In genomic region chr13:36730341-36730761, GRCm38 (mm10) we compare ENCODE assay signal across 13 mouse cellular contexts. TPM values are rescaled to one million over a fixed set of nuclear protein-coding genes. Genes with fewer than 3 reads are reported as not detected.
DNase-seq lines count a peak whose midpoint lies in the region; ATAC-seq lines count a peak whose summit lies in the region.
"Had no signal": no experiment of that assay in that cellular context is flagged by ENCODE, and none has a peak within 500 bp of the region (broad histone marks: within the 10 kb centered on the region; RNA-seq: fewer than 3 reads in every experiment).

No protein-coding gene starts in this region.

- H3K36me3 ChIP-seq in forebrain, embryonic 15.5 days, result no peaks in the 10 kb centered on the region
- no peaks in the 10 kb centered on the region for H3K36me3 ChIP-seq in midbrain, embryonic 11.5 days (ENCODE audit: control insufficient read depth, insufficient read depth, low read length)
- H3K36me3 ChIP-seq in intestine, embryonic 16.5 days (ENCODE audit: control insufficient read depth, insufficient read depth, low read length), result no peaks in the 10 kb centered on the region
- H3K36me3 ChIP-seq: embryonic facial prominence, embryonic 15.5 days had no signal

- H3K4me1 ChIP-seq in forebrain, embryonic 15.5 days, result peaks cover 37% of the 10 kb centered on the region
- peaks cover 6% of the 10 kb centered on the region for H3K4me1 ChIP-seq in midbrain, embryonic 11.5 days (ENCODE audit: control insufficient read depth, insufficient read depth, low read length)
- peaks cover 5% of the 10 kb centered on the region; the same call in 1 of the 2 replicates for H3K4me1 ChIP-seq in intestine, embryonic 16.5 days (ENCODE audit: control insufficient read depth, insufficient read depth, low read length)

- H3K9ac ChIP-seq in forebrain, embryonic 15.5 days (replicated peaks), result peak overlapping the region; percentile 61
- peak overlapping the region; percentile 57 for H3K9ac ChIP-seq in midbrain, embryonic 11.5 days (ENCODE audit: low read length)
- H3K9ac ChIP-seq in intestine, embryonic 16.5 days (ENCODE audit: low read depth, low read length), result no peak overlapping the region
- H3K9ac ChIP-seq: embryonic facial prominence, embryonic 15.5 days had no signal

- no peaks in the 10 kb centered on the region for H3K9me3 ChIP-seq in forebrain, embryonic 15.5 days
- H3K9me3 ChIP-seq in midbrain, embryonic 11.5 days (ENCODE audit: control insufficient read depth, low read length), result no peaks in the 10 kb centered on the region
- H3K9me3 ChIP-seq in intestine, embryonic 16.5 days (ENCODE audit: control insufficient read depth, low read length), result no peaks in the 10 kb centered on the region
- H3K9me3 ChIP-seq: embryonic facial prominence, embryonic 15.5 days had no signal

- DNase-seq in right cerebral cortex, adult 18-20 months, result peak; percentile 59
- no peak for DNase-seq in right cerebral cortex, postnatal 10 days (ENCODE audit: low spot score in 2 of 2)
- DNase-seq in midbrain, embryonic 11.5 days (ENCODE audit: low spot score, missing footprints), result no peak
- no peak for DNase-seq in thymus, postnatal 4 days
- no peak for DNase-seq in retina, embryonic 14.5 days (ENCODE audit: low spot score)
- DNase-seq in gastrocnemius, adult 18-20 months (ENCODE audit: low spot score), result no peak
- DNase-seq: adrenal gland, adult 2 months; kidney, adult 11 months; thymus, postnatal 25 days had no signal

- H3K4me2 ChIP-seq in forebrain, embryonic 15.5 days (replicated peaks), result peak overlapping the region; percentile 60
- H3K4me2 ChIP-seq in midbrain, embryonic 11.5 days, result peak overlapping the region; percentile 34
- H3K4me2 ChIP-seq in intestine, embryonic 16.5 days (ENCODE audit: low read depth, low read length), result no peak overlapping the region

- no peak for ATAC-seq in forebrain, embryonic 15.5 days (replicated peaks)
- ATAC-seq in midbrain, embryonic 11.5 days (ENCODE audit: low FRiP score), result no peak
- no peak for ATAC-seq in intestine, embryonic 16.5 days

- peak overlapping the region; percentile 98 for H3K27ac ChIP-seq in forebrain, embryonic 15.5 days (replicated peaks)
- peak overlapping the region; percentile 52 for H3K27ac ChIP-seq in midbrain, embryonic 11.5 days (ENCODE audit: low read depth, low read length)
- H3K27ac ChIP-seq in intestine, embryonic 16.5 days (ENCODE audit: low read length), result no peak overlapping the region
- H3K27ac ChIP-seq: embryonic facial prominence, embryonic 15.5 days had no signal

- 15% methylated on average over 14 of the region's 14 CpGs for WGBS in forebrain, embryonic 15.5 days
- 3% methylated on average over 14 of the region's 14 CpGs for WGBS in midbrain, embryonic 11.5 days
- 28% methylated on average over 14 of the region's 14 CpGs for WGBS in intestine, embryonic 16.5 days

- H3K27me3 ChIP-seq in forebrain, embryonic 15.5 days, result peaks cover 11% of the 10 kb centered on the region
- peaks cover 82% of the 10 kb centered on the region for H3K27me3 ChIP-seq in midbrain, embryonic 11.5 days (ENCODE audit: control insufficient read depth, insufficient read depth, low read length)
- H3K27me3 ChIP-seq in intestine, embryonic 16.5 days (replicated peaks; ENCODE audit: control insufficient read depth, insufficient read depth, low read length), result peaks cover 37% of the 10 kb centered on the region

- H3K4me3 ChIP-seq in forebrain, embryonic 15.5 days, result peak overlapping the region; percentile 57
- H3K4me3 ChIP-seq in midbrain, embryonic 11.5 days (ENCODE audit: low read depth, low read length), result peak overlapping the region; percentile 24
- no peak overlapping the region for H3K4me3 ChIP-seq in intestine, embryonic 16.5 days (ENCODE audit: low read length)

RNA-seq across cellular contexts. Expression of gene Nrn1, which starts 4.6 kb away (rescaled TPM):
- 48.0 and 50.4 TPM in 2 replicates for polyA plus RNA-seq in forebrain, embryonic 15.5 days (2015; fragmentation: Nextera tagmentation; extraction: Ambion mirVana)
- polyA plus RNA-seq in midbrain, embryonic 11.5 days (2014; fragmentation: Nextera tagmentation; extraction: Ambion mirVana), result 52.7 and 53.5 TPM in 2 replicates
- polyA plus RNA-seq in intestine, embryonic 16.5 days (2015; fragmentation: Nextera tagmentation; extraction: Ambion mirVana), result 75.3 and 96.3 TPM in 2 replicates
- 1 to 10 TPM in 1 of 2 experiments, under 1 TPM in 1; 0.55 to 1.1 TPM for total RNA-seq in gastrocnemius, adult 18-20 months (2021)
- total RNA-seq: granulocyte monocyte progenitor cell, adult 5-6 weeks had no signal
